Mouse (Mus musculus) brain, embryonic 14.5 days (tissue): ENCODE measurements around the gene Rps6ka5. TPM values are rescaled to one million over a fixed set of nuclear protein-coding genes. Genes with fewer than 3 reads are reported as not detected.

Experiments
- DNase-seq: peaks from one replicate; pipeline ENCODE4 v3.0.0-alpha.2; 2011; ENCODE audit warnings: low read depth
- CTCF ChIP-seq: fragments of 200-500 bp; IDR thresholded peaks from 2 replicates; pipeline ENCODE4 v1.5.1; 2012; ENCODE audit warnings: inconsistent platforms, mild to moderate bottlenecking, moderate library complexity, borderline replicate concordance; ENCODE audit not compliant: insufficient read depth, insufficient read length; ENCODE audit errors: extremely low read depth
- POLR2A ChIP-seq: fragments of 200-500 bp; IDR thresholded peaks from 2 replicates; pipeline ENCODE4 v1.6.1; 2012; ENCODE audit warnings: mild to moderate bottlenecking, inconsistent platforms, borderline replicate concordance; ENCODE audit not compliant: poor library complexity, insufficient read depth, insufficient read length, severe bottlenecking; ENCODE audit errors: extremely low read depth
- polyA plus RNA-seq: library from polyadenylated mRNA; depleted of rRNA; stranded (reverse); fragments of >200 nt; gene quantifications from 2 replicates; pipeline ENCODE4 v1.2.3, GENCODE M21; 2012

The Rps6ka5 gene
- polyA plus RNA-seq, 1 experiment: 9.7 TPM

DNA sequence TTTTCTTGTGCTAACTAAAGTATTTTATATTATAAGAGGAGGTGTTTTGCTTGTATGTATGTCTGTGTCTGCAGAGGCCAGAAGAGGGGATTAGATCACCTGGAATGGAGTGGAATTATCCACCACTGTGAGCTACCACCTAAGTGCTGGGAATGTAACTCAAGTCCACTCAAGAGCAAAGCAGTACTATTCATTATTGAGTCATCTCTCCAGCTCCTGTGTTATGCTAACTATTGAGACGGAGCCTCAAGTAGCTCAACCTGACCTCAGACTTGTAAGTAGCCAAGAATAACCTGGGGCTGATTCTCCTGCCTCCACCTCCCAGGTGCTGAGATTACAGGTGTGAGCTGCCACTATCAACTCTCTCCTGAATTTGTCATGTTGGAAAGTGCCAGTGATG, 174.8 kb downstream of the Rps6ka5 start:
- TF ChIP-seq CTCF: no peak
- no peak for TF ChIP-seq POLR2A

DNA sequence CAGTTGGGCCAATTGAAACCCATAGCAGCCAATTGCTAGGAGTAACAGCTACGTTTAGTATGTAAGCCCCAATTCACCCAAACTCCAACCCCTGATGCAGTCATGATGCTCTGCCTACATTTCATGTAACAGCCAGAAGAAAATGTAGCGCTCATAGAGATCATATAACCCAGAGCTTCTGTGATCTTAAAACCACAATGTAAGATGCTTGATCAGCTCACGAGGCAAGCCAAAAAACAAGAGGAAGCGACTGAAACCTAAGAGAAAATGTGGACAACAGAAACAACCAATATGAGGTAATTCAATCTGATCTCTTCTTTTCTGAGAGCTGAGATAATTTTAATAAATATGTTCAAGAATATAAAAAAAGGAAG, 182.6 kb downstream of the Rps6ka5 start:
- no peak for DNase-seq
- TF ChIP-seq CTCF: no peak
- no peak for TF ChIP-seq POLR2A

More for the DNA sequence above, 174.8 kb downstream of the Rps6ka5 start:
- no peak for DNase-seq

DNA sequence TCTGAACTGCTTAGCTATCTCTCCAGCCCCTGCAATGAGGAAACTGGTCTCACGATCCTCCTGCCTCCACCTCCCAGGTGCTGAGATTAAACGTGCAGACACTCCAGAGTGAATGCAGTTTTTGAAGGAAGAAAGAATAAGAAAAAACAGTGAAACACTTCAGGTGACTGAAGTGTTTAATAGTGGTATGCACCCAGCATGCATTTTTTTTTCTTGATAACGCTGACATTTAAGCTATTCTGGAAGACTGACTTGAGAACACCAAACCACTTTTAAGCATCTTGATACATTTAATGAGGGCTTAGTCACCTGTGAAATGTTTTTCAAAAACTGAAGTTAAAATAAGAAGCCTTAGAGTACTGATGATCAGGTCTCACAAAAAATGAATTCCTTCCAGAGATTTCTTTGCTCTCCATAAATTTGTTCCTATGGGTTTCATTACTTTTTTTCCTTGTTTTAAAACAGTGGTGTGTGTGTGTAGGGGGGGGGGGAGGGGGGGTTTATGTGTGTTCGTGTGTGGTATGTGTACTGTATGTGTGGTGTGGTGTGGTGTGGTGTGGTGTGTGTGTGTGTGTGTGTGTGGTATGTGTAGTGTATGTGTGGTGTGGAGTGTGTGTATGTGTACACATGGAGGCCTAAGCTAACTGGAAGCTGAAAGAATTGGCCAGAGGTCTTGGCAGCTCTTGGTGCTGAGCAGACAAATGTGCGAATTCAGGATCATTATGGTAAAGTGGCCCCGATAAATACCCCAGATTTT, 183.2 kb downstream of the Rps6ka5 start:
- DNase-seq: no peak
- TF ChIP-seq POLR2A: no peak
- no peak for TF ChIP-seq CTCF

DNA sequence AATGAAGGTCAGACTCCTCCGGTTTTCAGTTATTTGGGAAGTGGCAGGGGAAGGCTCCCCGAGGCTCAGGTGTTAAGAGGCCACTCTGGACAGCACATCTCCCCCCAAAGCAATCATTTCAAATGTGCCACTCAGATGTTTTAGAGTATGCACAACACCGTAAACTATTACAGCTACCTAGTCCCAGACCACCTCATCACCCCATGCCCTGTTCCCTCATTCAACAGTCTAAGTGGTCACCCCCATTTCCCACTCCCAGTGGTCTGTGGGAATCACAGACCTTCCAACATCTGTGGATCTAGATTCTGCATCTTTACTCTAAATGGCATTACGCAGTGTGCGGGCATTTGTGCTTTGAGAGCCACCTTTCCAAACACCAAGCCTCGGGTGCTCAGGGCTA, 184.3 kb downstream of the Rps6ka5 start:
- no peak for DNase-seq
- no peak for TF ChIP-seq CTCF
- no peak for TF ChIP-seq POLR2A

DNA sequence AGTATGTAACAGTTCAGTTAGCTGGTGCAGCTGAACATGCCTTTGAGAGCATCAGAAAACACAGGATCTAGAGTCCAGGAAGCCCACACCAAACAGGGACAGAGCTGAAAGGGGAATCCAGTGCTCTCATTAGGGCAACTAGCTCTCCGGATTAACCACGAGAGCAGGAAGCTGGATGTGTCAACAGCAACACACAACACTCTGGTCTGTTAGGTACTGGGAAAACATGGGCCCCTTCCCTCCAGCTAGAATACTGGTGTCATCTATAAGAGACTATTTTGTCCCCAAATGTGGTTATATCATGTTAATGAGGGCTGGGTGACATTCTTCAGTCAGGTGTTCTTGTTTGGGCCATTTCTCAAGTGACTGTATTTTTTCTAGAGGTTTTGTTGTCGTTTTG, 184.7 kb downstream of the Rps6ka5 start:
- no peak for DNase-seq
- TF ChIP-seq CTCF (no peak), POLR2A (no peak)

DNA sequence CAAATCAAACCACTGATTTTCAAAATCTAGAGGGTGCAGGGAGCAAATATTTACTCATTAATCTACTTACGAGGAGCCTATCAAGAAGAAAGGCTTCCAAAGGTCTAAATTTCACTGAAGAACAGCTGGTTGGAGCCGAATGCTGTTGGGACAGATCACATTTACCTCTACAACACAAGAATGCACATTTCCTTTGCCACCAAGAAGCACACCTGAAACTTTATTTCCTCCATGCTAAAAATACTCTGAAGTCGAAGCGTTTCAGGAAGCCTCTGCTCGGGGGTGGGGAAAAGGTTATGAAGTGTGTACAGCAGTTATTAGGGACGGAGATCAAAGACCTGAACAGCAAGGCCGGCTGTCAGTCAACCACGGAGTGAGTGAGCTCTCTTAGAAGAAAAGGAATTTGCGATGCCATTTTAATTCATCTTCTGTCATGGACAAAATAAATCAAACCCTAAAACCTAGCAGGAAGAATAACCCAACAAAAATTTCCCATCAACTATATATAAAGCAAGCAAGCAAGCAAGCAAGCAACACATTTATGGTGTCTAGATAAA, 187.5 kb downstream of the Rps6ka5 start:
- DNase-seq: no peak
- TF ChIP-seq POLR2A (no peak), CTCF (no peak)

DNA sequence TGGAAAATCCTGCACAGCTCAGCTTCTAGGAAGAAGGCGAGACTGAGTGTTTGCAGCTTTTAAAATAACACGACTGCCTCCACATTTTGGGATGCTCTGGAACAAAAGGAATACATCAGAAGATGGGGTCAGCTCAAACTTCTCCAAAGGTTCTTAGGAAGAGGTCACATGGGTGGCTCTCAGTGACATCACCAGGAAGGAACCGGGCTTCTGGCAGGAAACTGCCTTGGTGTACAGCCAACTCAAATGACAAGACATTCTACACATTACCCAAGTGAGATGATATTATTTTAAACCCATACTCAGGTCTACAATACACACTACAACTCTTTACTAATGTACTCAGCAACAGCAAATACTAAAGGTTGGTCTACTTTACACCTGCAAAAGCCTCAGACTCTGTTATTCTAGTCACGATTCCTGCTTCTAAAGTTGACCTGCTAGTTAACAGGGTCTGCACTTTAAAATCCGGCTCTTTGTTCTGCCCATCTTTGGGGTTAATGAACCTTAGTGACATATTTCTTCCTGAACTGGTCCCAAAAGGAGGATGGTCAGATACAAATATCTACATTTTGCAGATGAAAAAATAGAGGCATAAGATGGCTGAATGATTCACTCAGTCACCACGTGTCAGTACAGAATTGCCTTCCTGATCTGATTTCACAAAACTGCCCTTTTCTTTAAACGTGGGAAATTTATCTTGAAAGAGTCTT, 188.2 kb downstream of the Rps6ka5 start:
- DNase-seq: no peak
- TF ChIP-seq CTCF (no peak), POLR2A (no peak)

DNA sequence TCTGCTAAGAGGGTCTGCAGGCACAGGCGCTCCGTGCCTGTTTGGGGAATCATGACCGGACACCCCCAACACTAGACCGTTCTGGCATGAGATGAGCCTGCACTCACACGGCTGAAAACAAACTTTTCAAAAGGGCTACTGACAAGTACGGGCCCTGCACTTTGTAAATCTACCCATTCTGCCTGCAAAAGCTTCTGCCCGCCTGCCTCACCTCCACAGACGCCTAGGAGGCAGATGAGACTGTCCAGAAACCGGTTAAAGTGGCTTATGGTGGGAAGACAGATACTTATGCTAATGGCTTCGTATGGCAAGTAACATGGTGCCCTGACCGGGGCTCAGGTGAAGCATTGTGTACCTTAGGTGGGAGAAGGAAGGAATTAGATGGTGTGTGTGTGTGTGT, 189.7 kb downstream of the Rps6ka5 start:
- no peak for TF ChIP-seq POLR2A
- TF ChIP-seq CTCF: no peak
- no peak for DNase-seq

DNA sequence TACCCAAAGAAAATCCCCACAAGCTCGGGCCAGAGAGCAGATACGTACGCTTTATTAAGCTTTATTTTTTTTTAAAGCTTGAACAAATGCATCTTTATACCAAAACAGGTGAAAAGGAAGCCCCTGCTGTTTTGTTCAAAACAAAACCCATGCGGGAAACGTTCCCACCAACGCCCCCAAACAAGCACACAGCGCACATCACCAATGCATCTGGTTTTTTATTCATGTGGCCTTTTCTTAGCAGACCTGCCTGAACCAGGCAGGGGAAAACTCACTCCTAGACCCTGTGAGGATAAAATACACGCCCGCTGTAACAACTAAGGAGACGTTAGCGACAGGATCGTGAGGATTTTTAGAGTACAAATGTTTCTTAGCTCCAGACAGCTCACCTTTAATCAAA, 191.8 kb downstream of the Rps6ka5 start:
- TF ChIP-seq POLR2A (no peak), CTCF (no peak)
- DNase-seq: no peak

DNA sequence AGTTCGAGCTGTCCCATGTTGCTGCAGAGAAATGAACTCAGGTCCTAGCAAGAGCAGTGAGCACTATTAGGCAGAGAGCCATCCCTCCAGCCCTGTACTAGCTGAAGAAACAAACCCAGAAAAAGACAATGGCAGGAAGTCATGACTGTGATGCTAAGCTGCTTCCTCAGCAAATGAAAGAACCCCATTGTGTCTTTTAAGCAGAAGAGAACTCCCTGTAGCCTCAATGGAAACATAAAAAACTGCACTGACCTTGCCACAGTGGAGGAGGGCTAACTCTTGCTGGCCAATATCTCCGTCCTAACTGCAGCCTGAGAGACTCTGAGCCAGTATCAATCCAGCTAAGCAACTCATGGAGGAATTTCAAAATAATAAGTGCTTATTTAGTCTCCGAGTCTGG, 192.8 kb downstream of the Rps6ka5 start:
- DNase-seq: peak; percentile 17
- TF ChIP-seq POLR2A (no peak), CTCF (no peak)

DNA sequence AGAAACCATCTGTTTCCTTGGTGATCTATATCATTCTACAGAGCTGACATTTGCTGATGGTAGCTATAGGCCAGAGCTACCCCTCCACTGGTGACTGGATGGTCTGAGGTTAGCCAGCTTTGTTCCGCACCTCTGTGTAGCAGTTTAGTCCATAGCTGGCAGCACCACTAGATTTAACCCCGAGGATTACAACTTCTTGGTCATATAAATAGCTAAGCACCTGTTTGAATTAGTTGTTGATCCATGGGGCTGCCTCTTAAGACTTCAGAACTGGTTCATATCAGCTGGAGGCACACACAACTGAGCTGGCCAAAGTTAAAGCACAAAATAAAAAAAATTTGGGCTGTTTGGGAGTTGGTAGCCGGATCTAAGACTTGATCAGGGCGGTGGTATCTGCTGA, 193.6 kb downstream of the Rps6ka5 start:
- TF ChIP-seq POLR2A (no peak), CTCF (no peak)
- no peak for DNase-seq

DNA sequence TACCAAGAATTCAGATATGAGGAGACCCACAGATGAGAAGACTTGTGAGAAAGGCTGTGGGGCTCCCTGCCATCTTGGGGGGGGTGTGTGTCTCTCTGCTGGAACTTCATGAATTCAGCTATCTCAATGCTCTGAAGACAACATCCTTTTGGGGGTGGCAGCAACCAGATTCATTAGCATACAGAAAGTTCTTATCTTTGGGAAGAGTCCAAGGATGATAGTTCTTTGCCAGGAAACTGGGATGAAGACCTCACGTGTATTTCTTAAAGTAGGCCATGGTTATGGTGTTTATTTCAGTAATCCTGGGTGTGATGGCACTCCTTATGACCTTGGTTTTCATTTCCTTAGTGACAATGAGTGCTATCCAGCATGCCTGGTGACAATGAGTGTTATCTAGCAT, 195.0 kb downstream of the Rps6ka5 start:
- TF ChIP-seq POLR2A: no peak
- TF ChIP-seq CTCF: no peak
- no peak for DNase-seq

DNA sequence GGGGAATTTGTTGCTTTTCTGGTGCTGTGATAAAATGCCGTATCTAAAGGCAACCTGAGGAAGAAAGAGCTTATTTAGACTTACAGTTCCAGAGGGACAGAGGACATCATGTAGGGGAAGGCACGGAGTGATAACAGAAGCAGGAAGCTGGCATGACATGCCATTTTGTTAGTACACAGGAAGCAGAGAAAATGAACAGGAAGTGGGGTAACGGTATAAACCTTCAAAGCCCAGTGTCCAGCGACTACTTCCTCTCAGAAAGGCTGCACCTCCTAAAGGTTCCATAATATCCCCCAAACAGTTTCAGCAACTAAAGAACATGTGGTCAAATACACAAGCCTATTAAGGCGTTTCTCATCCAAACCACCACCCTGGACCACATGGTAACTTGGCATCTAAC, 195.9 kb downstream of the Rps6ka5 start:
- DNase-seq: no peak
- TF ChIP-seq CTCF: no peak
- no peak for TF ChIP-seq POLR2A
